Mouse (Mus musculus) bone marrow macrophage, adult 2 months (primary cell): ENCODE results near the gene Pdzd2.

Experiments used
- CTCF ChIP-seq: IDR thresholded peaks from 2 replicates; pipeline ENCODE4 v1.5.1; 2012; ENCODE audit warnings: low read depth, mild to moderate bottlenecking, low read length, moderate library complexity
- POLR2A ChIP-seq: IDR thresholded peaks from 2 replicates; pipeline ENCODE4 v1.6.1; 2012; ENCODE audit warnings: mild to moderate bottlenecking, low read depth, low read length, borderline replicate concordance

GRCm38 (mm10) chr15:12763147-12763546 lies 23.4 kb upstream of the Pdzd2 start:
- TF ChIP-seq CTCF, result no peak
- TF ChIP-seq POLR2A, result no peak
